Mouse (Mus musculus): Measurements from ENCODE around the gene Ctnnd2. TPM values are rescaled to one million over a fixed set of nuclear protein-coding genes. Genes with fewer than 3 reads are reported as not detected.

The Ctnnd2 gene
- total RNA-seq, 2 experiments from 2014 or later, result 285 to 297 TPM

- intact Hi-C loops (cut with DNase I), result no loop called here
- no peak for DNase-seq (ENCODE audit: extremely low spot score in 1 of 2, low spot score in 2 of 2)
Observed at GRCm38 (mm10) chr15:30229112-30229511, 56.7 kb downstream of the Ctnnd2 start.

- intact Hi-C loops (cut with DNase I), result no loop called here
- DNase-seq (ENCODE audit: extremely low spot score in 1 of 2, low spot score in 2 of 2), result no peak
Observed at GRCm38 (mm10) chr15:30235210-30236034, 63.0 kb downstream of the Ctnnd2 start.

- no peak for DNase-seq (ENCODE audit: extremely low spot score in 1 of 2, low spot score in 2 of 2)
- intact Hi-C loops (cut with DNase I), result no loop called here
Observed at GRCm38 (mm10) chr15:30240881-30241280, 68.5 kb downstream of the Ctnnd2 start.

GRCm38 (mm10) chr15:30268822-30269221, 96.4 kb downstream of the Ctnnd2 start:
- intact Hi-C loops (cut with DNase I), result no loop called here
- DNase-seq (ENCODE audit: extremely low spot score in 1 of 2, low spot score in 2 of 2), result no peak

GRCm38 (mm10) chr15:30271141-30271572, 98.8 kb downstream of the Ctnnd2 start:
- peak in 1 of 2 experiments; percentile 61 for DNase-seq (ENCODE audit: extremely low spot score in 1 of 2, low spot score in 2 of 2)
- intact Hi-C loops (cut with DNase I), result no loop called here

- DNase-seq (ENCODE audit: extremely low spot score in 1 of 2, low spot score in 2 of 2), result peak in 1 of 2 experiments; percentile 24
- intact Hi-C loops (cut with DNase I), result no loop called here
Observed at GRCm38 (mm10) chr15:30272326-30272725, 99.9 kb downstream of the Ctnnd2 start.

- DNase-seq (ENCODE audit: extremely low spot score in 1 of 2, low spot score in 2 of 2), result no peak
- intact Hi-C loops (cut with DNase I), result no loop called here
Observed at GRCm38 (mm10) chr15:30275721-30276120, 103.3 kb downstream of the Ctnnd2 start.

GRCm38 (mm10) chr15:30276691-30277090, 104.3 kb downstream of the Ctnnd2 start:
- DNase-seq (ENCODE audit: extremely low spot score in 1 of 2, low spot score in 2 of 2), result no peak
- intact Hi-C loops (cut with DNase I), result no loop called here

- intact Hi-C loops (cut with DNase I), result no loop called here
- no peak for DNase-seq (ENCODE audit: extremely low spot score in 1 of 2, low spot score in 2 of 2)
Observed at GRCm38 (mm10) chr15:30278610-30279009, 106.2 kb downstream of the Ctnnd2 start.

- DNase-seq (ENCODE audit: extremely low spot score in 1 of 2, low spot score in 2 of 2), result no peak
- intact Hi-C loops (cut with DNase I), result loop anchor here (10.0 kb wide), 1 partner anchor 111 kb away; the partner anchor contains the start of gene Ctnnd2
Observed at GRCm38 (mm10) chr15:30285572-30286244, 113.3 kb downstream of the Ctnnd2 start.

- intact Hi-C loops (cut with DNase I), result loop anchor here (10.0 kb wide), 1 partner anchor 111 kb away; the partner anchor contains the start of gene Ctnnd2
Observed at GRCm38 (mm10) chr15:30286245-30286642, 113.9 kb downstream of the Ctnnd2 start.

GRCm38 (mm10) chr15:30302824-30303223, 130.4 kb downstream of the Ctnnd2 start:
- intact Hi-C loops (cut with DNase I), result no loop called here
- DNase-seq (ENCODE audit: extremely low spot score in 1 of 2, low spot score in 2 of 2), result no peak

More at GRCm38 (mm10) chr15:30286245-30286642, 113.9 kb downstream of the Ctnnd2 start:
- no peak for DNase-seq (ENCODE audit: extremely low spot score in 1 of 2, low spot score in 2 of 2)

GRCm38 (mm10) chr15:30306437-30306836, 134.0 kb downstream of the Ctnnd2 start:
- DNase-seq (ENCODE audit: extremely low spot score in 1 of 2, low spot score in 2 of 2), result peak in 1 of 2 experiments; percentile 16
- intact Hi-C loops (cut with DNase I), result no loop called here

GRCm38 (mm10) chr15:30322543-30322942, 150.2 kb downstream of the Ctnnd2 start:
- intact Hi-C loops (cut with DNase I), result no loop called here
- no peak for DNase-seq (ENCODE audit: extremely low spot score in 1 of 2, low spot score in 2 of 2)

GRCm38 (mm10) chr15:30333336-30334310, 161.2 kb downstream of the Ctnnd2 start:
- DNase-seq (ENCODE audit: extremely low spot score in 1 of 2, low spot score in 2 of 2), result no peak
- intact Hi-C loops (cut with DNase I), result no loop called here

GRCm38 (mm10) chr15:30338585-30339197, 166.3 kb downstream of the Ctnnd2 start:
- no peak for DNase-seq (ENCODE audit: extremely low spot score in 1 of 2, low spot score in 2 of 2)
- intact Hi-C loops (cut with DNase I), result no loop called here

- no peak for DNase-seq (ENCODE audit: extremely low spot score in 1 of 2, low spot score in 2 of 2)
- intact Hi-C loops (cut with DNase I), result no loop called here
Observed at GRCm38 (mm10) chr15:30345754-30346153, 173.4 kb downstream of the Ctnnd2 start.

GRCm38 (mm10) chr15:30364491-30364890, 192.1 kb downstream of the Ctnnd2 start:
- intact Hi-C loops (cut with DNase I), result no loop called here
- no peak for DNase-seq (ENCODE audit: extremely low spot score in 1 of 2, low spot score in 2 of 2)

Data from left cerebral cortex, postnatal 10 days (tissue).